Mouse (Mus musculus) small intestine, adult 2 months (tissue): Measurements from ENCODE around the gene Tspan17.

Experiments used
- CTCF ChIP-seq: fragments of 200-500 bp; IDR thresholded peaks from 2 replicates; pipeline ENCODE4 v1.5.1; 2012; ENCODE audit warnings: low read depth, mild to moderate bottlenecking, control low read depth, inconsistent platforms, low read length, moderate library complexity, mixed read lengths; ENCODE audit not compliant: insufficient replicate concordance, insufficient read length; ENCODE audit errors: extremely low read depth
- POLR2A ChIP-seq: fragments of 200-500 bp; IDR thresholded peaks from 2 replicates; pipeline ENCODE4 v1.6.1; 2012; ENCODE audit warnings: low read depth, mild to moderate bottlenecking, control low read depth, inconsistent platforms, low read length, moderate library complexity

GRCm38 (mm10) chr13:54838540-54838939 lies 49.4 kb downstream of the Tspan17 start:
- TF ChIP-seq CTCF (no peak), POLR2A (no peak)
